Mouse (Mus musculus) stomach, embryonic 16.5 days (tissue): ENCODE measurements around the gene Hba-a2. TPM values are rescaled to one million over a fixed set of nuclear protein-coding genes. Genes with fewer than 3 reads are reported as not detected.
A peak's percentile ranks its signal among the peaks of the same experiment; 100 is the strongest.

Source experiments
- ATAC-seq: fragments of 200-750 bp; cut with Nextera tagmentation; 2 replicates; pipeline ENCODE4 v1.8.0; 2017; ENCODE audit warnings: moderate number of reproducible peaks, moderate TSS enrichment; ENCODE audit not compliant: insufficient read depth, low FRiP score
- H3K27ac ChIP-seq: fragments of 300-500 bp; sonication (generic); 2 replicates; pipeline ENCODE4 v1.5.1; 2014; ENCODE audit warnings: low read length
- H3K27me3 ChIP-seq: fragments of 300-500 bp; sonication (generic); 2 replicates; pipeline ENCODE4 v1.6.1; 2014; ENCODE audit warnings: low read length, control low read depth, mixed read lengths; ENCODE audit not compliant: control insufficient read depth, insufficient read depth
- H3K36me3 ChIP-seq: fragments of 300-500 bp; sonication (generic); 2 replicates; pipeline ENCODE4 v1.6.1; 2014; ENCODE audit warnings: low read length; ENCODE audit not compliant: control insufficient read depth, insufficient read depth
- H3K4me1 ChIP-seq: fragments of 300-500 bp; sonication (generic); 2 replicates; pipeline ENCODE4 v1.6.1; 2014; ENCODE audit warnings: low read length, control low read depth, mixed read lengths; ENCODE audit not compliant: control insufficient read depth, insufficient read depth
- H3K4me2 ChIP-seq: fragments of 300-500 bp; sonication (generic); 2 replicates; pipeline ENCODE4 v1.6.1; 2014; ENCODE audit warnings: low read depth, low read length, mixed read lengths
- H3K4me3 ChIP-seq: fragments of 300-500 bp; sonication (generic); replicated peaks from 2 replicates; pipeline ENCODE4 v1.5.1; 2014; ENCODE audit warnings: mild to moderate bottlenecking, low read length
- H3K9ac ChIP-seq: fragments of 300-500 bp; sonication (generic); 2 replicates; pipeline ENCODE4 v1.6.1; 2014; ENCODE audit warnings: low read length
- H3K9me3 ChIP-seq: fragments of 300-500 bp; sonication (generic); replicated peaks from 2 replicates; pipeline ENCODE4 v1.6.1; 2016; ENCODE audit warnings: low read length, control low read depth; ENCODE audit not compliant: control insufficient read depth
- WGBS: fragments of 180-500 bp; shearing (Covaris S2); extraction: QIAGEN DNeasy Blood & Tissue Kit; methylation state at CpG from one replicate; pipeline ENCODE4 v1.1.7; 2014; 5-methylcytosine and 5-hydroxymethylcytosine counted together
- polyA plus RNA-seq: library from polyadenylated mRNA; unstranded; fragments of >200 nt; fragmentation: Nextera tagmentation; extraction: Ambion mirVana; gene quantifications from 2 replicates; pipeline ENCODE4 v1.2.1, GENCODE M21; 2015

The Hba-a2 gene
- polyA plus RNA-seq, 1 experiment from 2014 or later, result 13,964 TPM

GRCm38 (mm10) chr11:32320507-32321195 lies 24.4 kb downstream of the Hba-a2 start:
- H3K9me3 ChIP-seq, result no peaks in the 10 kb centered on the region
- no peaks in the 10 kb centered on the region; the same call in 1 of the 2 replicates for H3K4me1 ChIP-seq
- WGBS, result 62% methylated on average over 11 of the region's 11 CpGs
- no peaks in the 10 kb centered on the region for H3K27me3 ChIP-seq
- ATAC-seq, result no peak; the same call in 1 of the 2 replicates
- H3K4me2 ChIP-seq, result no peak overlapping the region
- no peak overlapping the region for H3K27ac ChIP-seq
- H3K36me3 ChIP-seq, result no peaks in the 10 kb centered on the region
- H3K9ac ChIP-seq, result no peak overlapping the region
- no peak overlapping the region for H3K4me3 ChIP-seq

GRCm38 (mm10) chr11:32321196-32321565 lies 24.9 kb downstream of the Hba-a2 start:
- H3K9ac ChIP-seq, result no peak overlapping the region
- H3K4me2 ChIP-seq, result no peak overlapping the region
- no peak overlapping the region for H3K4me3 ChIP-seq
- ATAC-seq, result no peak; the same call in 1 of the 2 replicates
- H3K9me3 ChIP-seq, result no peaks in the 10 kb centered on the region
- no peaks in the 10 kb centered on the region for H3K27me3 ChIP-seq
- H3K4me1 ChIP-seq, result no peaks in the 10 kb centered on the region; the same call in 1 of the 2 replicates
- 40% methylated on average over 8 of the region's 8 CpGs for WGBS
- no peaks in the 10 kb centered on the region for H3K36me3 ChIP-seq
- H3K27ac ChIP-seq, result no peak overlapping the region

DNA sequence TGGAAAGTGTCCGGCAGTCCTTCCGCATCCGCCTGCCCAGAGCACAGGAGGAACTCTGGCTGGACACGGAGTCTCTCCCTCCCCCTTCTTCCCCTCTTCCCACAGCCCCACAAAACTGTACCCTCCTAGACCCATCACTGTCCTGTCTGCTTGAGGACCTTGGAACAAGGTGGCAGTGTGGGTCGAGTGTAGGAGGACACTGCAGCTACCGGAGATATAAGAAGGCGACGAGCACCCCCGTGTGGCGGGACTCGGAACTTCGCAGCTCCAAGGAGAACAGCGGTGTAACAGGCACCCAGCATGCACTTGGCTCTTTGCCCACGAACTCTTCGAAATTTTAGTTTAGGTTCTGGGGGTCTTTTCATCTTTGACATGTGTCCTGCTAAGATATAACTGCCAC lies 28.3 kb downstream of the Hba-a2 start:
- no peaks in the 10 kb centered on the region for H3K27me3 ChIP-seq
- no peaks in the 10 kb centered on the region for H3K36me3 ChIP-seq
- H3K27ac ChIP-seq, result no peak overlapping the region
- peak overlapping the region; percentile 52 for H3K4me2 ChIP-seq
- WGBS, result 11% methylated on average over 15 of the region's 15 CpGs
- H3K9me3 ChIP-seq, result no peaks in the 10 kb centered on the region
- ATAC-seq, result peak; percentile 88
- peak overlapping the region; percentile 60 for H3K9ac ChIP-seq
- no peaks in the 10 kb centered on the region; the same call in 1 of the 2 replicates for H3K4me1 ChIP-seq
- H3K4me3 ChIP-seq, result peak overlapping the region; percentile 40

- Histone ChIP-seq H3K9me3 (no peaks in the 10 kb centered on the region), H3K36me3 (no peaks in the 10 kb centered on the region), H3K9ac (no peak overlapping the region), H3K4me2 (peak overlapping the region; percentile 26; the same call in 1 of the 2 replicates), H3K27me3 (no peaks in the 10 kb centered on the region), H3K27ac (0 out of 2 replicates have a peak overlapping the region, but pooled peaks have one; percentile 14), H3K4me3 (no peak overlapping the region), H3K4me1 (peaks cover 2% of the 10 kb centered on the region; the same call in 1 of the 2 replicates)
- 44% methylated on average over 6 of the region's 6 CpGs for WGBS
- no peak for ATAC-seq
Observed at GRCm38 (mm10) chr11:32331075-32331474, 34.8 kb downstream of the Hba-a2 start.

GRCm38 (mm10) chr11:32331861-32332260 lies 35.6 kb downstream of the Hba-a2 start:
- no peak overlapping the region for H3K9ac ChIP-seq
- no peak overlapping the region for H3K4me3 ChIP-seq
- peaks cover 2% of the 10 kb centered on the region; the same call in 1 of the 2 replicates for H3K4me1 ChIP-seq
- no peaks in the 10 kb centered on the region for H3K36me3 ChIP-seq
- no peaks in the 10 kb centered on the region for H3K27me3 ChIP-seq
- H3K9me3 ChIP-seq, result no peaks in the 10 kb centered on the region
- WGBS, result 39% methylated on average over 5 of the region's 5 CpGs
- no peak for ATAC-seq
- H3K4me2 ChIP-seq, result no peak overlapping the region
- H3K27ac ChIP-seq, result no peak overlapping the region

- Histone ChIP-seq H3K4me3 (no peak overlapping the region), H3K36me3 (no peaks in the 10 kb centered on the region), H3K4me1 (peaks cover 2% of the 10 kb centered on the region; the same call in 1 of the 2 replicates), H3K9me3 (no peaks in the 10 kb centered on the region; the same call in 1 of the 2 replicates), H3K9ac (no peak overlapping the region), H3K27ac (no peak overlapping the region), H3K27me3 (no peaks in the 10 kb centered on the region), H3K4me2 (no peak overlapping the region)
- ATAC-seq, result no peak
- WGBS, result 65% methylated on average over 2 of the region's 2 CpGs
Observed at GRCm38 (mm10) chr11:32333235-32333634, 36.9 kb downstream of the Hba-a2 start.

DNA sequence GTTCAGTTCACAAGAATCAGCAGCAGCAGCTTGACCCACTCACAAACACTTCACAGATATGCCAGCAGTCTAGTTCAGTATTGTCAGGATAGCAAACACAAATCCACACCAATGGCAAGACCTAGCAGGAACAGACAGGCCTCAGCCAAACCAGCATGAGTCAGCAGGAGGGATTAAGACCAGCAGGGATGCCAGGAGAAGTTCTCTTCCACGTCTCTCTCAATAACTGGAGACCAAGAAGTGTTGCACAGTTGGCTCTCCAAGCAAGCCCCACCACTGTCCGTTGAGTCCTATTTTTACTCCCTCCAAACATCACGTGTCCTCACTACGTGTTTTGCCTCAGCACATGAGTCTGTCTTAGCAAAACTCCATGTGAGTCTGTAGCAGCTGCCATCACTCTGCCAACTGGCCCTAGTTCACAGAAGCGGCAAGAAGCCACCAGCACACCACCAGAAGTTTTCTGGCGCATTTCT lies 40.2 kb downstream of the Hba-a2 start:
- H3K4me2 ChIP-seq, result no peak overlapping the region
- no peak for ATAC-seq
- peaks cover 13% of the 10 kb centered on the region; the same call in 1 of the 2 replicates for H3K4me1 ChIP-seq
- WGBS, result 80% methylated on average over 6 of the region's 6 CpGs
- no peak overlapping the region for H3K9ac ChIP-seq
- no peaks in the 10 kb centered on the region; the same call in 1 of the 2 replicates for H3K9me3 ChIP-seq
- H3K27me3 ChIP-seq, result no peaks in the 10 kb centered on the region
- H3K27ac ChIP-seq, result no peak overlapping the region
- H3K36me3 ChIP-seq, result no peaks in the 10 kb centered on the region
- H3K4me3 ChIP-seq, result no peak overlapping the region

- peak; percentile 26 for ATAC-seq
- H3K9ac ChIP-seq, result no peak overlapping the region
- WGBS, result 44% methylated on average over 2 of the region's 2 CpGs
- no peak overlapping the region for H3K4me2 ChIP-seq
- H3K4me3 ChIP-seq, result no peak overlapping the region
- H3K27ac ChIP-seq, result no peak overlapping the region
- H3K27me3 ChIP-seq, result no peaks in the 10 kb centered on the region
- no peaks in the 10 kb centered on the region for H3K36me3 ChIP-seq
- H3K9me3 ChIP-seq, result no peaks in the 10 kb centered on the region; the same call in 1 of the 2 replicates
- peaks cover 13% of the 10 kb centered on the region; the same call in 1 of the 2 replicates for H3K4me1 ChIP-seq
Observed at GRCm38 (mm10) chr11:32339131-32339531, 42.8 kb downstream of the Hba-a2 start.
